Mouse (Mus musculus) intestine, postnatal 0 days (tissue): ENCODE measurements around the gene Pigr. TPM values are rescaled to one million over a fixed set of nuclear protein-coding genes. Genes with fewer than 3 reads are reported as not detected.

ENCODE experiments used
- ATAC-seq: fragments of 200-750 bp; cut with Nextera tagmentation; 2 replicates; pipeline ENCODE4 v1.8.0; 2017; ENCODE audit warnings: mild to moderate bottlenecking, moderate TSS enrichment, moderate library complexity
- H3K27ac ChIP-seq: fragments of 300-500 bp; sonication (generic); 2 replicates; pipeline ENCODE4 v1.5.1; 2014; ENCODE audit warnings: mild to moderate bottlenecking, low read depth, low read length, moderate library complexity
- H3K27me3 ChIP-seq: fragments of 300-500 bp; sonication (generic); replicated peaks from 2 replicates; pipeline ENCODE4 v1.6.1; 2014; ENCODE audit warnings: low read length, mixed read lengths; ENCODE audit not compliant: control insufficient read depth, insufficient read depth
- H3K36me3 ChIP-seq: fragments of 300-500 bp; sonication (generic); 2 replicates; pipeline ENCODE4 v1.6.1; 2014; ENCODE audit warnings: mild to moderate bottlenecking, moderate library complexity; ENCODE audit not compliant: control insufficient read depth, insufficient read depth
- H3K4me1 ChIP-seq: fragments of 300-500 bp; sonication (generic); replicated peaks from 2 replicates; pipeline ENCODE4 v1.6.1; 2014; ENCODE audit warnings: antibody characterized with exemption, low read length, mixed read lengths; ENCODE audit not compliant: control insufficient read depth, insufficient read depth
- H3K4me2 ChIP-seq: fragments of 300-500 bp; sonication (generic); replicated peaks from 2 replicates; pipeline ENCODE4 v1.6.1; 2014; ENCODE audit warnings: low read depth, mild to moderate bottlenecking, moderate library complexity
- H3K4me3 ChIP-seq: fragments of 300-500 bp; sonication (generic); 2 replicates; pipeline ENCODE4 v1.5.1; 2014; ENCODE audit warnings: low read depth, low read length
- H3K9ac ChIP-seq: fragments of 300-500 bp; sonication (generic); 2 replicates; pipeline ENCODE4 v1.6.1; 2014; ENCODE audit warnings: mild to moderate bottlenecking, low read depth, low read length
- H3K9me3 ChIP-seq: fragments of 300-500 bp; sonication (generic); 2 replicates; pipeline ENCODE4 v1.6.1; 2016; ENCODE audit warnings: mixed run types; ENCODE audit not compliant: control insufficient read depth
- CTCF ChIP-seq: sonication (generic); IDR thresholded peaks from 2 replicates; pipeline ENCODE4 v1.5.1; 2016; ENCODE audit warnings: low read depth, mild to moderate bottlenecking, control low read depth, antibody characterized with exemption, moderate library complexity
- WGBS: fragments of 180-500 bp; shearing (Covaris S2); extraction: QIAGEN DNeasy Blood & Tissue Kit; methylation state at CpG from one replicate; pipeline ENCODE4 v1.1.7; 2014; 5-methylcytosine and 5-hydroxymethylcytosine counted together
- polyA plus RNA-seq: library from polyadenylated mRNA; unstranded; fragments of >200 nt; fragmentation: Nextera tagmentation; extraction: Ambion mirVana; gene quantifications from 2 replicates; pipeline ENCODE4 v1.2.1, GENCODE M21; 2015

Gene Pigr
- polyA plus RNA-seq, 1 experiment from 2014 or later, result 14.0 TPM

GRCm38 (mm10) chr1:130883146-130883545, 56.7 kb downstream of the Pigr start:
- Histone ChIP-seq H3K27ac (no peak overlapping the region), H3K9ac (no peak overlapping the region), H3K9me3 (no peaks in the 10 kb centered on the region), H3K4me1 (no peaks in the 10 kb centered on the region), H3K4me2 (no peak overlapping the region), H3K4me3 (no peak overlapping the region), H3K36me3 (no peaks in the 10 kb centered on the region), H3K27me3 (no peaks in the 10 kb centered on the region)
- WGBS, result 90% methylated on average over 4 of the region's 4 CpGs
- no peak for ATAC-seq
- no peak for TF ChIP-seq CTCF

- Histone ChIP-seq H3K9me3 (no peaks in the 10 kb centered on the region), H3K36me3 (no peaks in the 10 kb centered on the region), H3K9ac (no peak within 1 kb of the TSS), H3K4me3 (no peak within 1 kb of the TSS), H3K4me1 (no peaks in the 10 kb centered on the region), H3K4me2 (no peak within 1 kb of the TSS), H3K27me3 (no peaks in the 10 kb centered on the region), H3K27ac (no peak within 1 kb of the TSS)
- ATAC-seq, result no peak
- no peak for TF ChIP-seq CTCF
Observed at GRCm38 (mm10) chr1:130887354-130887753, 60.9 kb downstream of the Pigr start, which contains the start of gene Il24. Il24 (minus strand) TSS chr1:130887454.

- Histone ChIP-seq H3K36me3 (no peaks in the 10 kb centered on the region), H3K4me2 (no peak overlapping the region), H3K4me3 (no peak overlapping the region), H3K27me3 (no peaks in the 10 kb centered on the region), H3K9ac (no peak overlapping the region), H3K4me1 (no peaks in the 10 kb centered on the region), H3K9me3 (no peaks in the 10 kb centered on the region), H3K27ac (no peak overlapping the region)
- no peak for ATAC-seq
- 43% methylated on average over 1 of the region's 1 CpGs for WGBS
- no peak for TF ChIP-seq CTCF
Observed at GRCm38 (mm10) chr1:130892446-130892845, 66.0 kb downstream of the Pigr start.

- Histone ChIP-seq H3K9ac (no peak overlapping the region), H3K27me3 (no peaks in the 10 kb centered on the region), H3K9me3 (no peaks in the 10 kb centered on the region), H3K27ac (no peak overlapping the region), H3K4me1 (no peaks in the 10 kb centered on the region), H3K4me2 (no peak overlapping the region), H3K4me3 (no peak overlapping the region), H3K36me3 (no peaks in the 10 kb centered on the region)
- no peak for TF ChIP-seq CTCF
- no peak for ATAC-seq
- WGBS, result 78% methylated on average over 9 of the region's 9 CpGs
Observed at GRCm38 (mm10) chr1:130893329-130894040, 67.0 kb downstream of the Pigr start.

GRCm38 (mm10) chr1:130894468-130894867, 68.0 kb downstream of the Pigr start:
- Histone ChIP-seq H3K9me3 (no peaks in the 10 kb centered on the region), H3K4me1 (no peaks in the 10 kb centered on the region), H3K4me2 (no peak overlapping the region), H3K36me3 (no peaks in the 10 kb centered on the region), H3K27ac (no peak overlapping the region), H3K4me3 (no peak overlapping the region), H3K9ac (no peak overlapping the region), H3K27me3 (no peaks in the 10 kb centered on the region)
- TF ChIP-seq CTCF, result no peak
- 72% methylated on average over 6 of the region's 6 CpGs for WGBS
- no peak for ATAC-seq

Other genes with a start within 250 kb of the Pigr start
- 0.08 TPM in 1 of 2 replicates, not detected in the other for gene Zp3r, start 197.1 kb upstream of the Pigr start, polyA plus RNA-seq
- gene C4bp, start 165.1 kb upstream of the Pigr start, polyA plus RNA-seq, result 0.82 and 0.98 TPM in 2 replicates
- gene Gm29427, start 110.9 kb upstream of the Pigr start, polyA plus RNA-seq, result 0.20 and 0.48 TPM in 2 replicates
- 8.9 and 9.5 TPM in 2 replicates for gene Yod1, start 109.4 kb upstream of the Pigr start, polyA plus RNA-seq
- gene Pfkfb2, start 97.4 kb upstream of the Pigr start, polyA plus RNA-seq, result 6.1 and 7.0 TPM in 2 replicates
- 42.3 and 46.7 TPM in 2 replicates for gene AA986860, start 94.7 kb upstream of the Pigr start, polyA plus RNA-seq
- 0.17 TPM in 1 of 2 replicates, not detected in the other for gene Fcamr, start 25.8 kb upstream of the Pigr start, polyA plus RNA-seq
- 0.52 and 2.0 TPM in 2 replicates for gene Fcmr, start 39.0 kb downstream of the Pigr start, polyA plus RNA-seq
- gene Il24, start 60.8 kb downstream of the Pigr start, polyA plus RNA-seq, result not detected in 2 replicates
- not detected in 2 replicates for gene Il20, start 84.8 kb downstream of the Pigr start, polyA plus RNA-seq
- not detected in 2 replicates for gene Il19, start 113.4 kb downstream of the Pigr start, polyA plus RNA-seq
- gene Il10, start 193.2 kb downstream of the Pigr start, polyA plus RNA-seq, result not detected in 2 replicates